Mouse (Mus musculus) forebrain, embryonic 12.5 days (tissue): Measurements from ENCODE around the gene Syt13. TPM values are rescaled to one million over a fixed set of nuclear protein-coding genes. Genes with fewer than 3 reads are reported as not detected.

Experiments
- ATAC-seq: fragments of 200-750 bp; cut with Nextera tagmentation; 2 replicates; pipeline ENCODE4 v1.8.0; 2017; ENCODE audit warnings: moderate TSS enrichment; ENCODE audit not compliant: low FRiP score
- H3K27ac ChIP-seq: fragments of 300-500 bp; sonication (generic); 2 replicates; pipeline ENCODE4 v1.5.1; 2016; ENCODE audit warnings: mild to moderate bottlenecking
- H3K27me3 ChIP-seq: fragments of 300-500 bp; sonication (generic); 2 replicates; pipeline ENCODE4 v1.6.1; 2016; ENCODE audit warnings: mild to moderate bottlenecking
- H3K36me3 ChIP-seq: fragments of 300-500 bp; sonication (generic); replicated peaks from 2 replicates; pipeline ENCODE4 v1.6.1; 2016; ENCODE audit warnings: mild to moderate bottlenecking
- H3K4me1 ChIP-seq: fragments of 300-500 bp; sonication (generic); 2 replicates; pipeline ENCODE4 v1.6.1; 2016
- H3K4me2 ChIP-seq: fragments of 300-500 bp; sonication (generic); 2 replicates; pipeline ENCODE4 v1.6.1; 2016; ENCODE audit warnings: mild to moderate bottlenecking, moderate library complexity
- H3K4me3 ChIP-seq: fragments of 300-500 bp; sonication (generic); replicated peaks from 2 replicates; pipeline ENCODE4 v1.5.1; 2016; ENCODE audit warnings: mild to moderate bottlenecking
- H3K9ac ChIP-seq: fragments of 300-500 bp; sonication (generic); 2 replicates; pipeline ENCODE4 v1.6.1; 2016; ENCODE audit warnings: mild to moderate bottlenecking
- H3K9me3 ChIP-seq: fragments of 300-500 bp; sonication (generic); 2 replicates; pipeline ENCODE4 v1.6.1; 2016
- WGBS: fragments of 180-500 bp; shearing (Covaris S2); methylation state at CpG from one replicate; pipeline ENCODE4 v1.1.7; 2016; 5-methylcytosine and 5-hydroxymethylcytosine counted together
- polyA plus RNA-seq: library from polyadenylated mRNA; unstranded; fragments of >200 nt; fragmentation: Nextera tagmentation; extraction: Ambion mirVana; gene quantifications from 2 replicates; pipeline ENCODE4 v1.2.1, GENCODE M21; 2016

Syt13 gene
- polyA plus RNA-seq, 1 experiment from 2014 or later: 15.4 TPM

GRCm38 (mm10) chr2:92892524-92892923, 22.4 kb upstream of the Syt13 start:
- Histone ChIP-seq H3K9me3 (no peaks in the 10 kb centered on the region), H3K9ac (no peak overlapping the region), H3K27ac (no peak overlapping the region), H3K4me1 (no peaks in the 10 kb centered on the region), H3K4me3 (no peak overlapping the region), H3K4me2 (no peak overlapping the region), H3K36me3 (no peaks in the 10 kb centered on the region), H3K27me3 (no peaks in the 10 kb centered on the region)
- WGBS: 95% methylated on average over 4 of the region's 4 CpGs
- no peak for ATAC-seq

- no peaks in the 10 kb centered on the region for H3K36me3 ChIP-seq
- H3K4me2 ChIP-seq: no peak overlapping the region
- H3K9ac ChIP-seq: no peak overlapping the region
- WGBS: 82% methylated on average over 13 of the region's 13 CpGs
- peaks cover 3% of the 10 kb centered on the region; the same call in 1 of the 2 replicates for H3K4me1 ChIP-seq
- H3K4me3 ChIP-seq: no peak overlapping the region
- ATAC-seq: no peak
- H3K27me3 ChIP-seq: 0 out of 2 replicates have a peak, but pooled peaks cover 11% of the 10 kb centered on the region
- no peak overlapping the region for H3K27ac ChIP-seq
- no peaks in the 10 kb centered on the region for H3K9me3 ChIP-seq
These were observed 11.2 kb upstream of the Syt13 start for GRCm38 (mm10) chr2:92903650-92904049.

GRCm38 (mm10) chr2:92904307-92904859, 10.5 kb upstream of the Syt13 start:
- Histone ChIP-seq H3K9ac (no peak overlapping the region), H3K27me3 (0 out of 2 replicates have a peak, but pooled peaks cover 11% of the 10 kb centered on the region), H3K36me3 (no peaks in the 10 kb centered on the region), H3K4me1 (peaks cover 3% of the 10 kb centered on the region; the same call in 1 of the 2 replicates), H3K4me2 (no peak overlapping the region), H3K9me3 (no peaks in the 10 kb centered on the region), H3K27ac (no peak overlapping the region), H3K4me3 (no peak overlapping the region)
- WGBS: 27% methylated on average over 8 of the region's 8 CpGs
- ATAC-seq: 0 out of 2 replicates have a peak, but pooled peaks have one; percentile 57

DNA sequence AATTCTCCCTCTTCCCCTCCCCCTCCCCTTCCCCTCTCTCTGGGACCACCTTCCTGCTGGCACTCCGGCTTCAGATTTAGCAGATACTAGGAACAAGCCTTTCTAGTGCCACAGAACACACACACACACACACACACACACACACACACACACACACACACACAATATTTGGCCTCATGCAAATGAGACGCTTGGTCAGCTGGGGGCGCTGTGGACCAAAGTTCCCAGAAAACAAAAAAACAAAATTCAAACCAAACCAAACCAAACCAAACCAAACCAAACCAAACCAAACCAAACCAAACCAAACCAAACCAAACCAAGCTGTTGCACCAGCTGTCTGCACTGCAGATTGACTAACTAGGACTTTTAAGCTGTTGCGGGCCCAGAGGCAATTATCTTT, 4.5 kb upstream of the Syt13 start:
- H3K27ac ChIP-seq: no peak overlapping the region
- no peak overlapping the region for H3K4me2 ChIP-seq
- no peak overlapping the region for H3K9ac ChIP-seq
- no peaks in the 10 kb centered on the region for H3K36me3 ChIP-seq
- ATAC-seq: no peak
- H3K4me1 ChIP-seq: peaks cover 35% of the 10 kb centered on the region
- WGBS: 63% methylated on average over 4 of the region's 4 CpGs
- H3K9me3 ChIP-seq: no peaks in the 10 kb centered on the region
- H3K4me3 ChIP-seq: no peak overlapping the region
- peaks cover 25% of the 10 kb centered on the region for H3K27me3 ChIP-seq

- ATAC-seq: no peak
- Histone ChIP-seq H3K9me3 (no peaks in the 10 kb centered on the region), H3K27me3 (peaks cover 36% of the 10 kb centered on the region), H3K36me3 (no peaks in the 10 kb centered on the region), H3K4me2 (no peak overlapping the region), H3K9ac (no peak overlapping the region), H3K27ac (0 out of 2 replicates have a peak overlapping the region, but pooled peaks have one; percentile 26), H3K4me1 (peaks cover 50% of the 10 kb centered on the region), H3K4me3 (no peak overlapping the region)
These were observed 2.6 kb upstream of the Syt13 start for GRCm38 (mm10) chr2:92912312-92912711.

DNA sequence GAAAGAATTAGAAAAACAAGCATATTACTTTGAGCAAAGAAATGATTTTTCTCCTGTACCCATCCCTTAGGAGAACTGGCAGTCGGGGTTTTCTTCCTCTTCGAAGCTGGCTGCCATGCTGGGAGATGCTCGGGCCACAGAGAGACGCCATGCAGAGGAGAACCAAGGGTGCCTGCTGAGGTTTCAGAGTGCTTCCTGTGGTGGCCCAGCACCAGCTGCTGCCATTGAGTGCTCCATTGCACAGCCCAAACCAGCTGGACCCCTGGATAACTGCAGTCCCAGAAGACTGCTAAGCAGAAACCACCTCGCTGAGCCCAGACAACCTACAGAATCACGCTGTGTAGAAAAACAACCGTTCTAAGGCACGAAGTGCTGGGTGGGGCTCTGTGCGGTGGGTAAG, 1.6 kb upstream of the Syt13 start:
- Histone ChIP-seq H3K36me3 (no peaks in the 10 kb centered on the region), H3K27ac (no peak overlapping the region), H3K4me1 (peaks cover 60% of the 10 kb centered on the region), H3K9ac (no peak overlapping the region), H3K4me3 (no peak overlapping the region), H3K27me3 (peaks cover 43% of the 10 kb centered on the region), H3K4me2 (no peak overlapping the region), H3K9me3 (no peaks in the 10 kb centered on the region)
- ATAC-seq: no peak
- 12% methylated on average over 9 of the region's 9 CpGs for WGBS

GRCm38 (mm10) chr2:92915659-92916631, 1.0 kb downstream of the Syt13 start:
- peak; percentile 27; the same call in 1 of the 2 replicates for ATAC-seq
- peak overlapping the region; percentile 80 for H3K4me2 ChIP-seq
- WGBS: 16% methylated on average over 8 of the region's 10 CpGs
- H3K27me3 ChIP-seq: peaks cover 43% of the 10 kb centered on the region
- peak overlapping the region; percentile 51; the same call in 1 of the 2 replicates for H3K9ac ChIP-seq
- H3K36me3 ChIP-seq: no peaks in the 10 kb centered on the region
- H3K27ac ChIP-seq: peak overlapping the region; percentile 21
- peaks cover 68% of the 10 kb centered on the region for H3K4me1 ChIP-seq
- no peaks in the 10 kb centered on the region for H3K9me3 ChIP-seq
- H3K4me3 ChIP-seq: peak overlapping the region; percentile 42

GRCm38 (mm10) chr2:92917405-92918142, 2.7 kb downstream of the Syt13 start:
- Histone ChIP-seq H3K4me3 (no peak overlapping the region), H3K9me3 (no peaks in the 10 kb centered on the region), H3K4me1 (peaks cover 64% of the 10 kb centered on the region), H3K36me3 (no peaks in the 10 kb centered on the region), H3K4me2 (no peak overlapping the region), H3K9ac (no peak overlapping the region), H3K27me3 (peaks cover 43% of the 10 kb centered on the region), H3K27ac (no peak overlapping the region)
- WGBS: 47% methylated on average over 7 of the region's 7 CpGs
- ATAC-seq: no peak

DNA sequence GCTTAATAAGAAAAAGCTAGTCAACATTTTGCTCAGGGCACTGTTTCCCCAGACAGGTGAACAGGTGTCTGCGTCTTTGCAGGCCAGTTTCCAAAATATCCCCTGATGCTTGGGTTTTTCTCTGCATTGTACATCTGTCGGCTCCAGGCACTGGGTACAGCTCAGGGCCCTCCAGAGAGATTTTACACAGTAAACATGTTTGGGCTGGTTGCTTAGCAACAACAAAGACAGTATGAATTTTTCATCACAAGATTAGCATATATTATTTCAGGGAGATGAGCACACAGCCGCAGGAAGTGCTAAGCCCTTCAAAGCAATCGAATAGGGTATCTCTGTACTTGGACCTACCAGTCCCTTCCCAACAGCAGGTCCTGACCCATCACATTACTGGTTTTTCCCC, 5.8 kb downstream of the Syt13 start:
- Histone ChIP-seq H3K27ac (no peak overlapping the region), H3K9me3 (no peaks in the 10 kb centered on the region), H3K4me1 (peaks cover 37% of the 10 kb centered on the region), H3K4me2 (no peak overlapping the region), H3K36me3 (no peaks in the 10 kb centered on the region), H3K9ac (no peak overlapping the region), H3K4me3 (no peak overlapping the region), H3K27me3 (peaks cover 15% of the 10 kb centered on the region)
- peak; percentile 74 for ATAC-seq
- 59% methylated on average over 4 of the region's 4 CpGs for WGBS

- Histone ChIP-seq H3K4me1 (peaks cover 19% of the 10 kb centered on the region; the same call in 1 of the 2 replicates), H3K9me3 (no peaks in the 10 kb centered on the region), H3K4me2 (no peak overlapping the region), H3K4me3 (no peak overlapping the region), H3K9ac (no peak overlapping the region), H3K27me3 (no peaks in the 10 kb centered on the region), H3K36me3 (no peaks in the 10 kb centered on the region), H3K27ac (no peak overlapping the region)
- 65% methylated on average over 6 of the region's 6 CpGs for WGBS
- no peak for ATAC-seq
These were observed 9.9 kb downstream of the Syt13 start for GRCm38 (mm10) chr2:92924677-92925259.

GRCm38 (mm10) chr2:92929696-92930095, 14.8 kb downstream of the Syt13 start:
- Histone ChIP-seq H3K4me2 (no peak overlapping the region), H3K9ac (no peak overlapping the region), H3K27me3 (no peaks in the 10 kb centered on the region), H3K36me3 (no peaks in the 10 kb centered on the region), H3K4me1 (peaks cover 15% of the 10 kb centered on the region), H3K27ac (no peak overlapping the region), H3K9me3 (no peaks in the 10 kb centered on the region), H3K4me3 (no peak overlapping the region)
- no peak for ATAC-seq
- WGBS: 83% methylated on average over 5 of the region's 5 CpGs

GRCm38 (mm10) chr2:92931061-92931460, 16.2 kb downstream of the Syt13 start:
- 84% methylated on average over 7 of the region's 7 CpGs for WGBS
- H3K27ac ChIP-seq: no peak overlapping the region

More at GRCm38 (mm10) chr2:92931061-92931460, 16.2 kb downstream of the Syt13 start:
- no peak overlapping the region for H3K4me3 ChIP-seq
- H3K36me3 ChIP-seq: no peaks in the 10 kb centered on the region
- no peaks in the 10 kb centered on the region for H3K27me3 ChIP-seq
- H3K9me3 ChIP-seq: no peaks in the 10 kb centered on the region
- ATAC-seq: no peak
- no peak overlapping the region for H3K9ac ChIP-seq
- H3K4me2 ChIP-seq: no peak overlapping the region
- peaks cover 21% of the 10 kb centered on the region for H3K4me1 ChIP-seq
